Mouse (Mus musculus) CH12.LX (cell line): ENCODE results near the gene Foxk1. TPM values are rescaled to one million over a fixed set of nuclear protein-coding genes. Genes with fewer than 3 reads are reported as not detected.
A peak's percentile ranks its signal among the peaks of the same experiment; 100 is the strongest.

ENCODE experiments used
- DNase-seq: peaks from one replicate; pipeline ENCODE4 v3.0.0-alpha.2; 2013; ENCODE audit errors: extremely low read depth
- H3K27ac ChIP-seq: 2 replicates; pipeline ENCODE4 v1.5.1; 2012; ENCODE audit warnings: low read depth, mild to moderate bottlenecking, control low read depth, moderate library complexity; ENCODE audit not compliant: insufficient read depth
- H3K27me3 ChIP-seq: replicated peaks from 2 replicates; pipeline ENCODE3; 2012; ENCODE audit warnings: inconsistent platforms
- H3K36me3 ChIP-seq, 2 experiments: replicated peaks in 1 of 2; 2 replicates each; pipeline versions ENCODE3 to v1.6.1; 2012; ENCODE audit warnings: inconsistent platforms in 1 of 2, low read length in 1 of 2, mild to moderate bottlenecking in 1 of 2, mixed read lengths in 1 of 2, moderate library complexity in 1 of 2; ENCODE audit not compliant: control insufficient read depth in 1 of 2, insufficient read depth in 1 of 2
- H3K4me1 ChIP-seq, 2 experiments: 2 replicates each; pipeline ENCODE4 v1.6.1; 2012; ENCODE audit warnings: inconsistent platforms in 1 of 2, moderate library complexity in 1 of 2; ENCODE audit not compliant: insufficient read depth in 2 of 2, control insufficient read depth in 1 of 2
- H3K4me2 ChIP-seq: 2 replicates; pipeline ENCODE4 v1.6.1; 2012; ENCODE audit warnings: low read depth, mild to moderate bottlenecking, control low read depth; ENCODE audit not compliant: poor library complexity, insufficient read depth, severe bottlenecking
- H3K4me3 ChIP-seq, 3 experiments: fragments of 150-350 bp in 1 of 3; sonication (generic) in 1 of 3; replicated peaks in 1 of 3; 2 replicates each; pipeline versions ENCODE3 to v1.5.1; 2011 to 2012; ENCODE audit warnings: low read depth in 2 of 3, low read length in 2 of 3, mild to moderate bottlenecking in 2 of 3, moderate library complexity in 2 of 3, control low read depth in 1 of 3, improper control_type of control experiment in 1 of 3, inconsistent platforms in 1 of 3, mixed read lengths in 1 of 3; ENCODE audit not compliant: poor library complexity in 1 of 3
- H3K79me2 ChIP-seq: replicated peaks from 2 replicates; pipeline ENCODE4 v1.6.1; 2012; ENCODE audit warnings: mild to moderate bottlenecking, moderate library complexity; ENCODE audit not compliant: control insufficient read depth, poor library complexity, insufficient read depth, severe bottlenecking; ENCODE audit errors: extremely low read depth
- H3K9ac ChIP-seq: 2 replicates; pipeline ENCODE4 v1.6.1; 2012; ENCODE audit warnings: low read depth, mild to moderate bottlenecking, control low read depth, moderate library complexity; ENCODE audit not compliant: insufficient read depth
- H3K9me3 ChIP-seq: replicated peaks from 2 replicates; pipeline ENCODE3; 2012; ENCODE audit warnings: low read length, inconsistent platforms, mixed read lengths
- CTCF ChIP-seq, 2 experiments: IDR thresholded peaks in 1 of 2; conservative IDR thresholded peaks in 1 of 2; 2 replicates each; pipeline ENCODE4 v1.5.1; 2011 to 2012; ENCODE audit warnings: low read depth in 2 of 2, low read length in 2 of 2, improper control_type of control experiment in 1 of 2, inconsistent platforms in 1 of 2, mild to moderate bottlenecking in 1 of 2, moderate library complexity in 1 of 2
- ELF1 ChIP-seq: IDR thresholded peaks from 2 replicates; pipeline ENCODE4 v1.6.1; 2014; ENCODE audit warnings: low read depth, mild to moderate bottlenecking, inconsistent platforms, low read length, improper control_type of control experiment
- EP300 ChIP-seq: IDR thresholded peaks from 2 replicates; pipeline ENCODE4 v1.6.1; 2011; ENCODE audit warnings: low read length, improper control_type of control experiment
- GABPA ChIP-seq: IDR thresholded peaks from 2 replicates; pipeline ENCODE4 v1.6.1; 2012; ENCODE audit warnings: low read depth, low read length, improper control_type of control experiment, inconsistent platforms; ENCODE audit not compliant: insufficient replicate concordance
- JUND ChIP-seq: conservative IDR thresholded peaks from 2 replicates; pipeline ENCODE4 v1.6.1; 2011; ENCODE audit warnings: low read depth, low read length, improper control_type of control experiment
- KAT2A ChIP-seq: IDR thresholded peaks from 2 replicates; pipeline ENCODE4 v1.6.1; 2012; ENCODE audit warnings: low read length, improper control_type of control experiment, inconsistent platforms; ENCODE audit not compliant: insufficient replicate concordance
- MAFK ChIP-seq: IDR thresholded peaks from 2 replicates; pipeline ENCODE4 v1.6.1; 2011; ENCODE audit warnings: low read length, improper control_type of control experiment; ENCODE audit not compliant: insufficient replicate concordance
- NELFE ChIP-seq: IDR thresholded peaks from 2 replicates; pipeline ENCODE4 v1.6.1; 2011; ENCODE audit warnings: low read depth, low read length, improper control_type of control experiment
- RAD21 ChIP-seq: IDR thresholded peaks from 2 replicates; pipeline ENCODE4 v1.6.1; 2011; ENCODE audit warnings: low read depth, mild to moderate bottlenecking, low read length, improper control_type of control experiment, moderate library complexity
- SMC3 ChIP-seq: IDR thresholded peaks from 2 replicates; pipeline ENCODE4 v1.6.1; 2011; ENCODE audit warnings: low read depth, low read length, improper control_type of control experiment
- TBP ChIP-seq: conservative IDR thresholded peaks from 2 replicates; pipeline ENCODE4 v1.6.1; 2011; ENCODE audit warnings: low read depth, low read length, improper control_type of control experiment
- USF1 ChIP-seq: IDR thresholded peaks from 2 replicates; pipeline ENCODE4 v1.6.1; 2014; ENCODE audit warnings: low read depth, mild to moderate bottlenecking, inconsistent platforms, low read length, improper control_type of control experiment
- dilution Hi-C: fragments of 300-500 bp; cut with MboI; formaldehyde crosslinking; loops from 2 replicates; pipeline ENCODE4 v1.14.3; 2020; ENCODE audit warnings: low sequenced_read_pairs; ENCODE audit not compliant: extremely low pct_unique_long_range_greater_than_20kb, extremely low pct_ligation_motif_present
- in situ Hi-C: fragments of 300-500 bp; cut with MboI; formaldehyde crosslinking; loops from 3 replicates; pipeline ENCODE4 v1.14.3; 2019; ENCODE audit warnings: low sequenced_read_pairs, low pct_ligation_motif_present, low pct_unique_long_range_greater_than_20kb, mixed read lengths
- polyA plus RNA-seq: library from polyadenylated mRNA; unstranded; fragments of >175 nt; gene quantifications from 2 replicates; pipeline ENCODE4 v1.2.1, GENCODE M21; 2012; ENCODE audit warnings: low read depth; ENCODE audit not compliant: insufficient read length
- total RNA-seq, 2 experiments: library from RNA; depleted of rRNA; stranded (reverse); fragments of 300-350 nt in 1 of 2; fragments of >200 nt in 1 of 2; gene quantifications; 2 replicates each; pipeline ENCODE4 v1.2.3; 2012 to 2014

Foxk1 gene
- total and polyA plus RNA-seq, 3 experiments, result 5.3 to 23.4 (median 11.3) TPM

DNA sequence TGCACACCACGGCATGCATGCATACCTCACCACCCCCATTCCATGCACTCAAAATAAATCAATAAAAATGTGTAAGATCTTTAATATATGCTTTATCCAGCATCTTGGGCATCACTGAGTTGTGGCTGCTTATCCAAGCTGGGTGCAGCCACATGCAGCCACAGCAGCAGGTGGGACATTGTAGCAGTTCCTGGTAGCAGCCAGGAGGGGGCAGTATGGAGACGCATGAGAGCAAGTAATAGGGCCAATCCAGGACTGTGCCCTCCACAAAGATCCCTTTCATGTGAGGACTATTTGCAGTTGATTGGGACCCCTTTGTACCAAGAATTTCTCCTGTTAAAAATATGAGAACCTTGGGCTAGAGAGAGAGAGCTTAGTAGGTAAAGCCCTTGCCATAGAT is 81.2 kb downstream of the Foxk1 start:
- Histone ChIP-seq H3K36me3 (peaks cover under 1 to 15% of the 10 kb centered on the region in 2 experiments), H3K9ac (no peak overlapping the region), H3K4me1 (no peaks in the 10 kb centered on the region), H3K4me3 (no peak overlapping the region), H3K79me2 (no peaks in the 10 kb centered on the region), H3K27me3 (peaks cover 28% of the 10 kb centered on the region), H3K27ac (no peak overlapping the region), H3K9me3 (no peaks in the 10 kb centered on the region), H3K4me2 (no peak overlapping the region)
- TF ChIP-seq TBP (no peak), RAD21 (peak; percentile 33), SMC3 (peak; percentile 38), CTCF (conservative IDR thresholded peaks at IDR 0.05 in 1 of 2, IDR thresholded peaks at IDR 0.05 in 1 of 2; ENCODE audit: low read depth in 2 of 2, low read length in 2 of 2) (peak; percentile 69 to 90), KAT2A (no peak)
- in situ Hi-C loops, result loop anchor here (10.0 kb wide), 1 partner anchor 142 kb away; the partner anchor contains the start of gene Wipi2
- dilution Hi-C loops, result no loop called here
- peak; percentile 62 for DNase-seq

- Histone ChIP-seq H3K36me3 (peaks cover 0 to 6% of the 10 kb centered on the region in 2 experiments), H3K4me2 (no peak overlapping the region), H3K9ac (no peak overlapping the region), H3K4me3 (no peak overlapping the region), H3K4me1 (no peaks in the 10 kb centered on the region), H3K79me2 (no peaks in the 10 kb centered on the region), H3K9me3 (no peaks in the 10 kb centered on the region), H3K27me3 (peaks cover 39% of the 10 kb centered on the region), H3K27ac (no peak overlapping the region)
- dilution Hi-C loops (no loop called here), in situ Hi-C loops (loop anchor here (10.0 kb wide), 1 partner anchor 141 kb away; the partner anchor contains the start of gene Wipi2)
- TF ChIP-seq USF1, result no peak
- DNase-seq, result no peak
Measured at GRCm38 (mm10) chr5:142483581-142483980, 82.3 kb downstream of the Foxk1 start.

DNA sequence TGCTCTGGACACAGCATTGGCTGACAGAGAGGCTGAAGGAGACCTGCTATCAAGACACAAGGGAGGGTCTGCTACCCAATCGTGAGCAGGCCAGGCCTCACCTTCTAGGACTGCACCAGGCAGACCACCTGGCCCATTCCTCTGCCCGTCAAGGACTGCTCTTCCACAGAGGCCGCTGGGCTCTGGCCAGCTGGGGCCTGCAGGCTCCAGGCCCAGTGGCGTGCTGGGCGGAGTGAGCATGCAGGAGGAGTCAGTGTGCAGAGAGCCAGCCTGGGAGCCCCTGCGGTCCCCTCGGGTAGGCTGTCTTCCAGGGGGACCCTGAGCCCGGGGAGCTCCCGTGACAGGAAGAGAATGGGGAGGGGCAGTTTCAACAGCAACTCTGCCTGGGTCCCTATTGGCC is 85.4 kb downstream of the Foxk1 start:
- H3K27ac ChIP-seq, result no peak overlapping the region
- H3K9me3 ChIP-seq, result no peaks in the 10 kb centered on the region
- peaks cover 65% of the 10 kb centered on the region for H3K27me3 ChIP-seq
- H3K36me3 ChIP-seq, result no peaks in the 10 kb centered on the region
- in situ Hi-C loops (loop anchor here (10.0 kb wide), 1 partner anchor 138 kb away; the partner anchor contains the start of gene Wipi2), dilution Hi-C loops (no loop called here)
- TF ChIP-seq NELFE, result no peak
- TF ChIP-seq ELF1, result no peak
- TF ChIP-seq MAFK, result no peak
- TF ChIP-seq JUND, result no peak
- TF ChIP-seq EP300, result no peak
- no peak for TF ChIP-seq GABPA
- no peak for DNase-seq
- H3K4me2 ChIP-seq, result no peak overlapping the region
- H3K4me1 ChIP-seq, result no peaks in the 10 kb centered on the region
- H3K79me2 ChIP-seq, result no peaks in the 10 kb centered on the region
- H3K9ac ChIP-seq, result no peak overlapping the region
- H3K4me3 ChIP-seq, result no peak overlapping the region
